In genomic region chr16:46487436-46488097, GRCm38 (mm10) we compare ENCODE assay signal across 9 mouse cellular contexts. TPM values are rescaled to one million over a fixed set of nuclear protein-coding genes. Genes with fewer than 3 reads are reported as not detected.
DNase-seq lines count a peak whose midpoint lies in the region; ATAC-seq lines count a peak whose summit lies in the region.
"Had no signal": no experiment of that assay in that cellular context is flagged by ENCODE, and none has a peak within 500 bp of the region (broad histone marks: within the 10 kb centered on the region; RNA-seq: fewer than 3 reads in every experiment).

No protein-coding gene starts in this region.

- peak; percentile 74; the same call in 1 of the 2 replicates for ATAC-seq in hindbrain, embryonic 13.5 days (ENCODE audit: low FRiP score)
- peak; percentile 75 for ATAC-seq in neural tube, embryonic 12.5 days (ENCODE audit: low FRiP score, low read depth)
- ATAC-seq in granulocyte monocyte progenitor cell, adult 5-6 weeks (replicated peaks; ENCODE audit: poor library complexity, severe bottlenecking) = no peak; the same call in 1 of the 2 replicates

- no peak overlapping the region for H3K4me3 ChIP-seq in hindbrain, embryonic 13.5 days
- no peak overlapping the region for H3K4me3 ChIP-seq in neural tube, embryonic 12.5 days

- H3K9me3 ChIP-seq in hindbrain, embryonic 13.5 days = no peaks in the 10 kb centered on the region
- H3K9me3 ChIP-seq in neural tube, embryonic 12.5 days = no peaks in the 10 kb centered on the region

- no peak overlapping the region for H3K4me2 ChIP-seq in hindbrain, embryonic 13.5 days
- H3K4me2 ChIP-seq in neural tube, embryonic 12.5 days (replicated peaks) = no peak overlapping the region

- DNase-seq in heart, adult 8-10 months (ENCODE audit: low spot score) = peak; percentile 54
- no peak for DNase-seq in heart, postnatal 25 days (ENCODE audit: low spot score)
- DNase-seq in adipocyte (ENCODE audit: low spot score) = peak; percentile 84
- peak; percentile 41 for DNase-seq in embryo, embryonic 9.5 days (ENCODE audit: extremely low spot score)
- DNase-seq in layer of hippocampus, postnatal 14 days (ENCODE audit: low spot score in 2 of 2) = peak; percentile 29 to 74

- peaks cover 12% of the 10 kb centered on the region for H3K4me1 ChIP-seq in hindbrain, embryonic 13.5 days (replicated peaks)
- H3K4me1 ChIP-seq in neural tube, embryonic 12.5 days = peaks cover 2% of the 10 kb centered on the region; the same call in 1 of the 2 replicates

- intact Hi-C loops in heart, postnatal 25 days (cut with DNase I) = loop anchor here (10.0 kb wide), 2 partner anchors 1277 to 1397 kb away; no protein-coding TSS in a partner anchor

- no peaks in the 10 kb centered on the region for H3K36me3 ChIP-seq in hindbrain, embryonic 13.5 days
- no peaks in the 10 kb centered on the region for H3K36me3 ChIP-seq in neural tube, embryonic 12.5 days
- H3K36me3 ChIP-seq: G1E had no signal

- WGBS in hindbrain, embryonic 13.5 days = 55% methylated on average over 3 of the region's 3 CpGs
- 58% methylated on average over 3 of the region's 3 CpGs for WGBS in neural tube, embryonic 12.5 days

- no peak overlapping the region for H3K27ac ChIP-seq in hindbrain, embryonic 13.5 days
- no peak overlapping the region for H3K27ac ChIP-seq in neural tube, embryonic 12.5 days

- no peaks in the 10 kb centered on the region for H3K27me3 ChIP-seq in hindbrain, embryonic 13.5 days
- H3K27me3 ChIP-seq in neural tube, embryonic 12.5 days (replicated peaks) = no peaks in the 10 kb centered on the region

- H3K9ac ChIP-seq in hindbrain, embryonic 13.5 days = no peak overlapping the region
- H3K9ac ChIP-seq in neural tube, embryonic 12.5 days = no peak overlapping the region

RNA-seq across cellular contexts. Expression of gene Nectin3, which starts 10.8 kb away (rescaled TPM):
- 1 to 10 TPM; 5.8 to 7.5 (median 6.0) TPM for total RNA-seq in heart, adult 8-10 months (2022)
- total RNA-seq in heart, postnatal 25 days (2021) = 10 to 100 TPM in 1 of 2 experiments, 1 to 10 TPM in 1; 8.2 to 10.8 TPM
- polyA plus RNA-seq in hindbrain, embryonic 13.5 days (2015; fragmentation: Nextera tagmentation; extraction: Ambion mirVana) = 24.8 and 29.7 TPM in 2 replicates
- total RNA-seq in layer of hippocampus, postnatal 14 days (2021) = 10 to 100 TPM; 75.6 to 88.2 TPM
- 45.9 and 46.7 TPM in 2 replicates for polyA plus RNA-seq in neural tube, embryonic 12.5 days (2016; fragmentation: Nextera tagmentation; extraction: Ambion mirVana)
- total RNA-seq in granulocyte monocyte progenitor cell, adult 5-6 weeks (2014; fragmentation: Nextera tagmentation) = 2.6 TPM in 1 of 2 replicates, not detected in the other
- 0.26 and 3.1 TPM in 2 replicates for total RNA-seq in granulocyte monocyte progenitor cell, adult 5-6 weeks (2017)
- polyA plus RNA-seq: G1E had no signal

Comparison
In these comparisons a context has a peak if more than half of its experiments do, and no peak if none do; other contexts are left out.
1. RNA of gene Nectin3, which starts 10.8 kb away (total RNA-seq): 75.6 to 88.2 TPM in layer of hippocampus, postnatal 14 days; 8.2 to 10.8 TPM in heart, postnatal 25 days, 5.8 to 7.5 TPM in heart, adult 8-10 months and 0.26 to 3.1 TPM in granulocyte monocyte progenitor cell, adult 5-6 weeks; every median in the first group is over 4 times any median in the second.